Mouse (Mus musculus) layer of hippocampus, postnatal 14 days (tissue): ENCODE results near the gene Rimbp2. TPM values are rescaled to one million over a fixed set of nuclear protein-coding genes. Genes with fewer than 3 reads are reported as not detected.
"Not testable (repeated sequence)": the region's sequence is repeated elsewhere in the genome, so short reads cannot be mapped to it uniquely, and the experiment has no call there.

Experiments
- DNase-seq, 2 experiments: peaks; one replicate each; pipeline ENCODE4 v3.0.0; 2021 to 2022; ENCODE audit warnings: low spot score in 2 of 2, mixed read lengths in 1 of 2
- long read RNA-seq, 2 experiments: library from polyadenylated mRNA; stranded (forward); transcript quantifications; one replicate each; pipeline ENCODE4 v2.0.0; 2021
- total RNA-seq, 2 experiments: library from RNA; stranded (reverse); gene quantifications; 2 replicates each; pipeline ENCODE4 v1.2.3; 2021

Rimbp2 gene
- 100 to 1,000 TPM; 121 to 132 TPM for total RNA-seq
- long read RNA-seq, experiment 1, partial matches to known transcripts = 2 of 17 reads
- long read RNA-seq, experiment 1, other reads (novel, unspliced or antisense) = 15 of 17 reads
- long read RNA-seq, experiment 2, partial matches to known transcripts = 8 of 46 reads
- long read RNA-seq, experiment 2, other reads (novel, unspliced or antisense) = 38 of 46 reads

GRCm38 (mm10) chr5:128953278-128954070 is at the start of gene Rimbp2:
Rimbp2 (minus strand) TSS chr5:128953486.
- DNase-seq = peak; percentile 61 to 70

DNA sequence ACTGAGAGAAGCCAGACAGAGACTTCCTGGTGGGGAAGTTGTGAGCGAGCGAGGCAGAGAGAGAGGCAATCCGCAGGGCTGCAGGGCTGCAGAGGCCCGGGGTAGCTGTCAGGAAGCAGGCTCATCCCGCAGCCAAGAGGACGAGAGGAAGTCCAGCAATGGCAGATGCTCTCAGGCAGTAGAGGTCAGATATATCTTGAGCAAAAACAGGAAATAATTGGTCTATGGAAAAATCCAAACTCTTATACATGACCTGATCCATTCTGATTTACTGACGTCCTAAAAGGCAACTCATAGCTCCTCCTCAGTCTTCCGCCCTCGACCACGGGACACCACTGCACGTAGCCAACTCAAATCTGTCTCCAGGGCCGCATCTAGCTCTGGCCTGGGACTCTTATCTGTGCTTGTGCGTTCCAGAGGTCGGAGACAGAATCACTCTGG is 49.3 kb upstream of the Rimbp2 start:
- DNase-seq = no peak

- DNase-seq = no peak
These were observed 47.6 kb upstream of the Rimbp2 start for GRCm38 (mm10) chr5:129000706-129001468.

DNA sequence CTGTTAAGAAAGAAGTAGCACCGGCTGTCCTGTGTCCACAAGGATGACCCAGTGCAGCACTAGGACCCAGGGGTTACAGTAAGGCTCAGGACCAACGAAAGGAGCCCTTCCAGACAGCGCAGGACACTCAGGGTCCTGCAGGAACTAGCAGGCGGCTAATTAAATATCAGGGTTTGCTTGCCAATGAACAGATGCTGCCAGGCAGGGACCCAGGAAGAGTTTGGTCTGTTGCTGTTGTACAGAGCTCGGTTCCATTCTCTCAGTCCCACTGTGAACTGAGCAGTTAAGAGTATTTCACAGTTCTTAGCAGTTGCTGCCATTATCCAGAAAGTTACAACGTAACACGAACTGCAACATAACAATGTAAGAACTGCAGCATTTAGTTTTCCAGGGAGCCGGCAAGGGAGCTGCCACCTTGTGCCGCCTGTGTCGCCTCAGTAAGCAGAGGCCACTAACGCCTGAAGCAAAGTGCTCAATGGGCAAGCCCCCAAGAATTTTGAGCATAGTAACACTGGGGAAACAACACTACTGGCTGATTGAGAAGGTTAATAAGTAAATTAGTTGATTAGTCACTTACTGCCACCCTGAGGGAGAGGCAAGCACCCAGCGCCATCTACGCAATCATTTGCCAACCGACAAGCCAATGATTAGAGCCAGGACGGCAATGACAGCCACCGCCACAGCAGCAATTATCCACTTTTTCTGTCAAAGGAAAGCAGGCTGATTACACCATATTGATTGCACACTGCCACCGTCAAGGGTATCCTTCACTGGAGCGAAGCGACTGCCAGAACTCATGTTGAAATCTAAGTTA is 34.1 kb upstream of the Rimbp2 start:
- no peak for DNase-seq

DNA sequence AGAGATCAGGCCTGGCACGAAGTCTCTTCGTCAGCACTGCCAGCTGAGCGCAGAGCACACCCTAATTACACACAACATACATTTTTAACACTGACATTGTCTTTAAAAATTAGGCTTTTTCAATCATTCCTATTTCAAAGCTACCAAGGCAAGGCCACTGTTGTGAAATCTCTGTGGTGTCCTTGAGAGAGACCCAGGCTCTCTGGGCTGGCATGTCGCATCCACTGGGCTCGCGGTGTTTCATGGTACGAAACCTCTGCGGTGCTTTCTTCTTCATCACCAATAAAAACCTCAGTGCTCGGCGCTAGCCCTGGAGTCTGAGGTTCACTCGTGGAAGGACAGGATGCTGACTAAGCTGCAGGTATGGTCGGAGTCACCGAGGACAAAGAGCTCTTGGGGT is 32.7 kb upstream of the Rimbp2 start:
- no peak for DNase-seq

GRCm38 (mm10) chr5:128984536-128984935 is 31.2 kb upstream of the Rimbp2 start:
- no peak for DNase-seq

- peak in 1 of 2 experiments; percentile 49 for DNase-seq
These were observed 28.3 kb upstream of the Rimbp2 start for GRCm38 (mm10) chr5:128981607-128982006.

DNA sequence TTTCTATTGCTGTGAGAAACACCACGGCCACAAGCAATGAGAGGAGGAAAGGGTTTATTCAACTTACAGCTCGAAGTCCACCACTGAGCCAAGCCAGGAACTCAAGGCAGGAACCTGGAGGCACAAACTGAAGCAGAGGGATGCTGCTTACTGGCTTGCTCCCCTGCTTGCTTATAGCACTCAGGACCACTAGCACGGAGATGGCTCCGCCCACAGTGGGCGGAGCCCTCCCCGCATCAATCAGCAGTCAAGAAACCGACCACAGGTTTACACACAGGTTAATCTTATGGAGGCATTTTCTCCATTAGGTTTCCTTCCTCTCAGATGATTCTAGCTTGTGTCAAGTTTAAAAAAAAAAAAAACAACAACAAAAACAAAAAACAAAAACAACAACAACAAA is 27.6 kb upstream of the Rimbp2 start:
- no peak for DNase-seq

- no peak for DNase-seq
These were observed 25.7 kb upstream of the Rimbp2 start for GRCm38 (mm10) chr5:128978957-128979356.

- DNase-seq = not testable (repeated sequence)
These were observed 24.2 kb upstream of the Rimbp2 start for GRCm38 (mm10) chr5:128977466-128977865.

DNA sequence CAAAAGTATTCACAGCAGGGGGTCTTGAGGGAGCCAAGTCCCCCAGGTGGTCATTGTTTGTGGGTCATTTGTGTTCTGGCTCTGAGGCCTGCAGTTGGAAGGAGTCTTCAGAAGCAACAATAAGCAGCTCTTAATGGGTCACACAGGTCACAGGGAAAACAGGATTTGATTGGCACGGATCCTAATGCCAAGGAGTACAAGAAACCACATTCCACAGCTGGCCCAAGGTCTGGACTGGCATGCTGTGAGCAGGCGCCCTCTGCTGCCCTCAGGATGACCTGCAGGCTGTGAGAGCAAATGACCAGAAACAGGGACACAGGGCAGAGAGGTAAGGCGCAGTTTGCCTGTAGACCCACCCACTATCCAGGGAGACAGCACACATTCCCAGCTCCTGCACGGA is 23.0 kb upstream of the Rimbp2 start:
- DNase-seq = no peak

GRCm38 (mm10) chr5:128971298-128971697 is 18.0 kb upstream of the Rimbp2 start:
- DNase-seq = peak; percentile 76 to 82

- no peak for DNase-seq
These were observed 17.6 kb upstream of the Rimbp2 start for GRCm38 (mm10) chr5:128970878-128971277.

GRCm38 (mm10) chr5:128964353-128964752 is 11.1 kb upstream of the Rimbp2 start:
- no peak for DNase-seq

DNA sequence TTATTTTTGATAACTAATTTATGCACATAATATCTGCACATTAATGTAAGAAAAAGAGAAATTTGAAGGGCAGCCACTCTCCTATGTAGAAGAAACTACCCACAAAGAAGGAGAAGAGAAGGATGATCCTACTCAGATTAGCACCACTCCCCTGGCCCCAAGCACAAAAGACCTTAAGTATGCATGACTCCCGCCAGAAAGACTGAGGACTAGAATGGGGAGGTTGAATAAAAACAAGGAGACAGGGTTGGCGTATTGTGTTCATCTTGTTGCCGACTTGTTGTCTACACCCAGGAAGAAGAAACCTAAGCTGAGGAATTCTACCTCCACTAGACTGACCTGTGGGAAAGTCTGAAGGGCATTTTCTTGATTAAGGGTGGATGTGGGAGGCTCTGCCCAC is 5.6 kb upstream of the Rimbp2 start:
- DNase-seq = no peak

DNA sequence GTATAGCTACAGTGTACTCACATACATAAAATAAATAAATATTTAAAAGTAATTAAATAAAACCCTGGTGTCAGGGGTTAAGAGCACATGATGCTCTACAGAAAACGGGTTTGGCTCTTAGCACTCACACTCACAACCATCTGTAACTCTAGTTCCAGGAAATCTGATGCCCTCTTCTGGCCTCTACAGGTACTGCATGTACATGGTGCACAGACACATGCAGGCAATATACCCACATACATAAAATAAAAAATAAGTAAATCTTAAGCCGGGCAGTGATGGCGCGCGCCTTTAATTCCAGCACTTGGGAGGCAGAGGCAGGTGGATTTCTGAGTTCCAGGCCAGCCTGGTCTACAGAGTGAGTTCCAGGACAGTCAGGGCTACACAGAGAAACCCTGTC is 1.1 kb upstream of the Rimbp2 start:
- not testable (repeated sequence) for DNase-seq

DNA sequence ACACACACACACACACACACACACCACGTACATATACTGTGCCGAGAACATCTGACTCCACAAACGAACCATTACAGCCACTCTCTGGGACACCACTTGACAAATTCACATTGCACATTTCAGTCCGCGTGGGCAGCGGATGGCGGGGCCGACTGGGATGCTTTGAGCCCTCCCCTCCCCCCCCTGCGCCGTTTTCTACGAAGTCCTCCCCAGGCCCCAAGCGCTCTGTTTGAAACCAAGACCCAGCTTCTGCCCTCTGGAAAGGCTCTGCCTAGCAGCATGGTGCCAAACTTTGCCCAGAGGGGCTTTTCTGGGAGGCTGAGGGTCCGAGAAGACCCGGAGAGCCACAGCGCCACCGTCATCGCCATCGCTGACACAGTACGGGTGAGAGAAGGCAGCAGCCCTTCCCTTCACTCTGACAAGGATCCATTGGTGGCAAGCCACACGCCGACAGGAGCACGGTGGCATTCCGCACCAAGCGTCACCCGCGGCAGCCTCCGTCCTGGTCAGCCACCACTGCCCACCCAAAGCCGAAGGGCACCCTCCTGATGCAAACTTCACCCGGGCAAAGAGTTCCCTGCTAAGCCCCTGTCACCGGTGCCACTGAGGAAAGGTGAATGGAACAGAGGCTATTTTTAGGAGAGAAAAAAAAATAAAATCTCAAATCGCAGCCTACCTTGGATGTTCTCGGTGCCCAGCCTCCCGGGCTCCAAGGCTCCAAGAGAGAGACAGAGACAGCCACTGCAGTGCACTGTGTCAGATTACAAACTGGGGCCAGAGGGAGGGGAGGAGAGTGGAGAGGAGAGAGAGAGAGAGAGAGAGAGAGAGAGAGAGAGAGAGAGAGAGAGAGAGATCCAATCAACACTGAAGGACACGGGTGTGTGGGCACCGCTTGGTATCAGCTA is 743 bp downstream of the Rimbp2 start:
- peak; percentile 39 to 62 for DNase-seq

DNA sequence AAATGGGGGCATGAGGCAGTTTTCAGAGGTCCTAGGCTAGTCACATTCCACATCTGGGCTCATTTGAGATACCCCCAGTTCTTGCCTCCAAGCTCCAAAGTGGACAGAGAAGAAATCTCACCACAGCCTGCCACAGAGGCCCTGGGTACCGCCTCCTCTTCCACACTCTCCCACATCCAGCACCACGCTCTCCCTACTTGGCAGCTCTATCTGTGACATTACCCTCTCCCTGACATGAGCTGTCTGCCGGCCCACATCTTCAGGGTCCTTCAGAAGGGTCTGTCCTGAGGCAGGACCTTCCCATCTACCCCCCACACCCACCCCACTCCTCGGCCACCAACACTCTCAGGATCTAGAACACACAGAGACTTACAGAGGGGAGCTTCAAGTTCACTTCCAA is 1.8 kb downstream of the Rimbp2 start:
- no peak for DNase-seq

DNA sequence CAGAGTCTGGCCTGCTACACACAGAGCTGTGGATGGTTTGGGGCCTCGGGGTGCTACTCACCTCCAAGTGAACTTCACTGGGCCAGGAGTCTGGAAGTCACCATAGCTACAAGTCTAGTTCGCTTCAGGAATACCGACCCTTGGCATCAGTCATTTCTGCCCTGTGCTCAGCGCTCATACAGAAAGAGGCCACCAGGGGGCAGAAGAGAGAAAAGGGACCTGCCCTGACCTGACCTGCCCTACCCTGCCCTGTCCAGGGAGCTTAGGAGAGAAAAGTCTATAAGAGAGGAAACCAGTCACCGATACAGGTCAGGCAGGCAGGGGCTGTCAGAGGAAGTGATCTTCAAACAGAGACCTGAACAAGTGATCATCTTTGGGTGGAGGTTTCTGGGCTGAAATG is 6.2 kb downstream of the Rimbp2 start:
- no peak for DNase-seq

- DNase-seq = no peak
These were observed 12.8 kb downstream of the Rimbp2 start for GRCm38 (mm10) chr5:128940436-128940835.
